Mouse (Mus musculus) urinary bladder, postnatal 25 days (tissue): ENCODE results near the gene Mrps36.
A peak's percentile ranks its signal among the peaks of the same experiment; 100 is the strongest.
"Not testable (repeated sequence)": the region's sequence is repeated elsewhere in the genome, so short reads cannot be mapped to it uniquely, and the experiment has no call there.

Experiments
- DNase-seq: peaks from one replicate; pipeline ENCODE4 v3.0.0; 2022; ENCODE audit warnings: low spot score

The Mrps36 gene

DNA sequence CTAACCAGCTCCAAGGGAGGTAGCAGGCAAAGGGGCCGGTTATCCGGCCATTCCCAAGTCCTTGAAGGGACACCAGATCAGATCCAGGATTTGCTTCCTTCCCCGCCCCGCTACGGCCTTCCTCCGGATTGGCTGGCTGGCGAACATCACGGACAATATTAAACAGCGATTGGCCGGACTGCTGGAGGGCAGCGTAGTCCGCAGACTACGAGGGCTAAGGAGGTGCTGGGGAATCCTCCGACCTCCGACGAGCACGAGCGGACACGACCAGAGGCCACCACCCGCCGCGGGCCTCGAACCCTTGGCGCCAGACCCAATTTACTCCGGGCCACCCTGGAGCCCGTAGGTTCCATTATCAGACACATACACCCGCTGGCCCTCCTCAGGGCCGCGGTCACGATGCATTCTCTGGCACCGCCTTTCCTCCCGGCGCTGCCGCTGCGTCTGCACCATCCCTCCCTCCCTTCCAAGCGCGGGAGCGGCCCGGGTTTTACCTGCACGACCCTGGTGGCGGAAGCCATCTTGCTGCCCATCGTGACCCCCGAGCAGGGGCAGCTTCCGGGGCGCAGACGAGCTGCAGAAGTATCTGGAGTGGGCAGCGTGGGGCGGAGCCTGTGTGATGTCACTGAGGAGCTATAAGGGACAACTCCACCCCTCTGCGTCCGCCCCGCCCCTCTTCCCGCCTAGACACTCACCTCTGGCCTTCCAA lies at the start of gene Mrps36:
Gene Mrps36 (minus strand): TSS at position 624 of the 709 bp plus-strand sequence.
- peak; percentile 89 for DNase-seq

DNA sequence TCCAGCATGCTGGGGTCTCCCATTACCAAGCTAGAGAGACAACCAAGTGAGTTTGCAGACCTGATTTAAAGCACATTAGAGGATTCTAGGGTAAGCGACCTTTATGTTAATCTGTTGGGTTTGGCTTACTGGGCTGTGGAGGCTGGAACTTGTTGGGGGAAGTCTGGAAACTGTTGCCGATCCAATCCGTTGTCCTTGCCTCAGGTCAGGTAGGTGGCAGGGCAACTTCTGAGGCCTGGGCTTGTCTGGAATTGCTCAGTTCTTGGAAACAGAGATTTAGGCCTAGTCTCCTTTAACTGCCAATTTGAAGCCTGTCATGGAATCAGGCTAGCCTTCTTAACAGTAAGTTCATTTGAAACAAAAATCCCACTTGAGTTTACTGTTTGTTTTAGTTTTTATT lies 44.6 kb upstream of the Mrps36 start:
- DNase-seq = no peak

DNA sequence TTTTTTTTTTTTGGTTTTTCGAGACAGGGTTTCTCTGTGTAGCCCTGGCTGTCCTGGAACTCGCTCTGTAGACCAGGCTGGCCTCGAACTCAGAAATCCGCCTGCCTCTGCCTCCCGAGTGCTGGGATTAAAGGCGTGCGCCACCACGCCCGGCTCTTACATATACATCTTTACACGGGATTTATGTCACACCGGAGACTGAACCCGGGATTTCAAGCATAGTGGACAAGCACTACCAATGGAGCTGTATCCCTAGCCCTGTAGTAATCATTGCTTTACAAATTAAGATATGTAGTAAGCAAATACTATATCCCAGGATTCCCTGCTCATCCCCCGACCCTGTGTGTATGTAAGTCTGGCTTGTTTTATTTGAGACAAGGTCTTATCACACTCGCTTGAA lies 43.6 kb upstream of the Mrps36 start:
- not testable (repeated sequence) for DNase-seq

DNA sequence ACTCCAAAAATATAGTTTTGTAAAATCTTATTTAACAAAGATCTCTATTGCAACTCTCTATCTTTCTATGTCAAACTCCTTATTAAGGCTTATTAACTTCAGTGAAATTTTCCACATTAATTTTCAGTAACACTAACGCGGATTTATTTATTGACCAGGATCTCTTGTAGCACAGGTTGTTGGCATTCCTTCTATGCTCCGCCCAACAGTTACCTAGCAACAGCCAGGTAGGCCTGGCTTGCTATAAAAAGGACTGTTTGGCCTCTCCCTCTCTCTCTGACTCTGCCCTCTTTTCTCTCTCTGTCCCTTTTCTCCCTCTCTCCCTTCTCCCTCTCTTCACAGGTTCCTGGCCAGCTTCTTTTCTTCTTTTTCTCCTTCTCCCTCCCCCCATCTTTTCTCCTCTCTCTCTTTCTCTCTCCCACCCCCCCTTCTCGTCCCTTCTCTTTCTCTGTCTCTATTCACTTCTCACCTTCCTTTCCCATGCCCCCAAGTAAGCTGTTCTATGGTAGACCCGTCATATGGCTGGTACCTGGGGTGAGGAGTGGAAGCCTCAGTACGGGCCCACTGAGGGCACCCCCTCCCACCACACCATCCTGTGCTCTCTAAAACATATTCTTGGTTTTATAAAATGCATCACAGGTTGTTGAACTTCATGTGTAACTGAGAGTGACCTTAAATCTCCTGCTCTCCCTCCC lies 43.0 kb upstream of the Mrps36 start:
- DNase-seq = no peak

DNA sequence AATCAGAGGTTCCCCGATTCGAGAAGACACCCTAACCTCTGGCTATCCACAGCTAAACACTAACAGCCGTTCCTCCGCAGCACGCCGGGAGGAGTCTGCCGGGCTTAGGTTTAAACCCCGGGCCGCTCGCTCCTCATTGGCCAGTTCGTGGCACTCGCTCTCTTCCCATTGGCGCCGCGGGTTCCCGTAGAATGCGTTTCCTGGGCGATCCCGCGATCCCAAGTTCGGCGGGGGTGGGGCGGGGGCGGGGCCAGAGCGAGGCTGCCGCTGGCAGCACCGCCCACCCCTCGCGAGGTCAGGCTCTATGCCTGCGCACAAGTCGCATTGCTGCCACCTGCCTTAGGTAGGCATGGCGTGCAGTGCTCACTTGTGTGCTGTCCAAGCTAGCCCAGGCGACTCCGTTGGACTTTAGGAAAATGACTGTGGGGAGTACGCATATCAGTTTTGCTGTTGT lies 42.0 kb upstream of the Mrps36 start, which contains the start of gene Ccnb1:
Gene Ccnb1 (minus strand): TSS at position 157 of the 454 bp plus-strand sequence.
- peak; percentile 81 for DNase-seq

DNA sequence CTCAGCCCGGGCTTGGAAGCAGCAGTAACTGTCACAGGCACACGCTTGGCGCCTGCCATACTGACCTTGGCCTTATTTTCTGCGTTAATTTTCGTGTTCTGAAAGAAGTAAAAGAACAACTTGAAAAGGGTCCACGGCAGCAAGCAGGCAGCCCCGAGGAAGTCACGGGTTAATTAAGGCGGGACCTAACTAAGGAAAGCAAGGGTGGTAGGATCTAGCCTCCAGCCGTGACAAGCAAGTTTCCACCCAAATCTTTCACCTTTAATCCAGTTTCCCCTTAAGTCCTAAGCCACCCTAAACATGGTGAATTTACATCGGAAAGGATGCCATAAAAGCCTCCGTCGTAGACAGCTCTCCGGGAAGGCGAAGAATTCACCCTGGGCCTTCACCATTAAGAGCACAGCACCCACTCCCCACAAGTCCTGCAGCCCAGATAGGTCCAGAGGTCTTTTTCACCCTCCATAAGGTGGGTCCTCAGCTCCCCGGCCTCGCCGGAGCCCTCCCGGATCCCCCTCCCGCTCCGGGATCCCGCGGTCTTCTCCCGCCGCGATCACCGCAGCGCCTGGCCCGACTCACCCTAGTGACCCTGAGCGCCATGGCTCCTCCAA lies 41.5 kb upstream of the Mrps36 start:
- DNase-seq = no peak

DNA sequence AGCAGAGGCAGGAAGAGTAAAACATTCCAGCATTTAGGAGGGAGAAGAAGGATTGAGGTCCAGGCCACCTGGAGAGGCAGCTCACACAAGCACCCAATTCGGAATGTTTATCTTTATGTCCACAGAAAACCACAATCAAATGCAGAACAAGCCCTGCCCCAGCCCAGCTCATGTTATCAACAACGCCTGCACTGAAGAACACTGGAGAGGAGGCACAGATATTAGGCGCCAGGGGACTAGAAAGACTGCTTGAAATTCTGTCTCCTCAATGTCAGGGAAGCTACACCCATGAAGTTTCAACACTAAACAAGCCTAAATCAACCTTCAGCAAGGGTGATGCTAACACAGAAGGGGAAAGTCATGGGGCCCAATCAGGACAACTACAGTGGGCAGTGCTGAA lies 33.0 kb upstream of the Mrps36 start:
- no peak for DNase-seq

DNA sequence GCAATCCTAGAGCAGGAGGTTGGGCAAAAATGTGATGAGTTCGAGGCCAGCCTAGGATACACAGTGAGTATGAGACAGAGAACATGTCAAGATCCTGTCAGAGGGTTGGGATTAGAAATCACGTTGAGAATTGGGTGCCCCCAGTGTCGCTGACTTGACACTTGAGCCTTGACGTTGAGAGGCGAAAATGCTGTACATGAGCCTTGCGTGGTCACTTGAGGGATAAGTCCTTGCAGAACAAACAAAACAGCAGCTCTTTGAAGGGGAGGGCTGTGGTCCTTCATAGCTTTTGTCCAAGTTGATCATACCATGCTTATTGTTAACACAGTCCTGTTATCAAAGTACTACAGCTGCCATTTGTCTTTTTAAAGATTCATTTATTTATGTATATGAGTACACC lies 32.3 kb upstream of the Mrps36 start:
- DNase-seq = no peak

DNA sequence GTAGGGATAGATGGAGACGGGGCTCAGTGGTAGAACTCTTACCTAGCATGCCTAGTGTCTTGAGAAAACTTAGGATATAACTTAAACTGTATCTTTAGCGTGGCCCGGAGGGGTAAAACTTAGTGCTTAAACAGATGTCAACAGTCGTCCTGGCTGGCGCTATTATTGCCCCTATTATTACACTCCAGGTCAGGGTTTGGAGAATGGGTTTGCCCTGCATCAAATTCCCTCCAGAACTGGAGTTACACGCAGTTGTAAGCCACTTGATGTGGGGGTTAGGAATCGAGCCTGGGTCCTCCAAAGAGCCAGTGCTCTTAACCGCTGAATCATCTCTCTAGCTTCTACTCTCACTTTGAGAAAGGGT lies 31.6 kb upstream of the Mrps36 start:
- no peak for DNase-seq

DNA sequence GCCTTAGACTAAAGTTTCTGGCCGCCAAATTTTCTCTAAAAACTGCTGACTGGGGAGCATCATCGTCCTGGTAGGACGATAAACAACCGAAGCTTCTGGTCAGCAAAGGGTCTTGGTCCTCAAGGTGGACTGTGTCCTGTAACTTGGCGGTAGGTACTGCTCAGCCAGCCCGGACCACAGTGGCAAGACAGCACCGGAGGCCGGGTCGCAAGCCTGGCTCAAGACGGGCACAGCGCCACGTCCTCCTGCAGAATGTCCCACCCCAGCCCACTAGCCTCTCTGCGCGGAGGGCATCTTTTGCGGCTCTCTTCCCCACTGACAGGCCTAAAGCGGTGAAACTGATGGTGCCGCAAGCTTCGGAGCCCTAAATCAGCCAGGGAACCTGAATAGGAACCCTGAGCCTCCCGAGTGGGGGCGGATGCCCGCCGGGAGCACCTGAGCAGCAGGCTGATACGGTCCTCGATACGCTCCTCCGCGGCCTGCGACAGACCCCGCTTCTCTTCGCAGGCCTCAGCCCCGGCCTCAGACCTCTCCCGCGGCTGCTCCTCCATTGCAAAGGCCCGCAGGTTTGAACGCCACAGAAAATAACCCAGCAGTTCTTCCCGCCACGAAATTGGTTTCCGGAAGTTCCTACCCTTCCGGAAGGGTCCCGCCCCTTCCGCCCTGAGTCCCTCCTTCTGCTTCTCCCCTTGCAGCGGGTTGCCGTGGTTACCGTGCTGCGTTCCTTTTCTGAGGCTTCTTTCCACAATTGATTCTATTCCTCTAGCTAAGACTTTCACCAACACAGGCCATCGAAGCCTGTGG lies 31.0 kb upstream of the Mrps36 start, which contains the start of gene Cenph:
Gene Cenph (minus strand): TSS at position 648 of the 804 bp plus-strand sequence.
- peak; percentile 77 for DNase-seq

DNA sequence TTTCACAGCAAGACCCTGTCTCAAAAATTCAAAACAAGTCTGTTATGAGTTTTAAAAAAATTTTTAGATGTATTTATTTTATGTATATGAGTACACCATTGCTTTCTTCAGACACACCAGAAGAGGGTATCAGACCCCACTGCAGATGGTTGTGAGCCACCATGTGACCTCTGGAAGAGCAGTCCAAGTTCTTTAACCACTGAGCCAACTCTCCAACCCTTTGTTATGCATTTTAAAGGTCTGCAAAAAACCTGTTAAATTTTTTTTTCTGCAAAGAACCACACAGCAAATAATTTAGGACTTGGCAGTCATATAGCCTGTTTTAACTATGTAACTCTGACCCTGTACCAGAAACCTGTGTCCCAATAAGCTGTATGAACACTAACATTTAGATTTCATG lies 30.2 kb upstream of the Mrps36 start:
- no peak for DNase-seq

DNA sequence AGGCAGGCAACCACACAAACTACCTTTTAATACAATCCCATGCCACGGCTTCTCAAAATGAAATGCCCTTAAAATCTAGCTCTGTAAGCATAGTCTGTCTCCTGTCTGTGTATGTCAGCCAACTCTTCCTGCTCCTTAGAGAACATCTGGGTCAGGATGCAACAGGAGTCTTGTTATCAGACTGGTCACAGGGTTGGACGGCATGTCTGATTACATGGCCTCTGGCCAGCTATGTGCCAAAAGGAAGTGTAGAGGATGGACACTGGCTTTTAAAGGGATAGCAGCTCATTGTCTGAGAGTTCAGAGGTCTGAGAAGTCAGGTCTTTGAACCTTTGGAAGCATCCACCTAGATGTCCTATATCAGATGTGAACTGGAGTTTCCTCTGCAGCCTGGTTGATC lies 10.9 kb upstream of the Mrps36 start:
- DNase-seq = no peak

DNA sequence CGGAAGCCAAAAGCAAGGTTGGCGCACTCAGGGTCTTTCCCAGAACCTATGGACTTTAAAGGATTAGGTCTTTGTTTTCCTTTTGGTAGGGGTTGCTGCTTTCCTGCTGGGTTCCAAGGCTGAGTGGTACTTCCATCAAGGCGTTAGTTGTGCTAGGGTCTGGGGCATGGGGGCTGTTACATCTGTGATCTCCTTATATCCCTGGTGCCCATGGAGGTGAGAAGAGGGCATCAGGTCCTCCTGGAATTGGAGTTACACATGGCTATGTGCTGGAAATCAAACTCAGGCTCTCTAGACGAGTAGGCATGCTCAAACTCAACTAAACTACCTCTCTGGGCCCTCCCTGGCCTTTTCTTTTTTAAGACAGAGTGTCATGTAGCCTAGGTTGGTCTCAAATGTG lies 9.7 kb upstream of the Mrps36 start:
- DNase-seq = no peak

DNA sequence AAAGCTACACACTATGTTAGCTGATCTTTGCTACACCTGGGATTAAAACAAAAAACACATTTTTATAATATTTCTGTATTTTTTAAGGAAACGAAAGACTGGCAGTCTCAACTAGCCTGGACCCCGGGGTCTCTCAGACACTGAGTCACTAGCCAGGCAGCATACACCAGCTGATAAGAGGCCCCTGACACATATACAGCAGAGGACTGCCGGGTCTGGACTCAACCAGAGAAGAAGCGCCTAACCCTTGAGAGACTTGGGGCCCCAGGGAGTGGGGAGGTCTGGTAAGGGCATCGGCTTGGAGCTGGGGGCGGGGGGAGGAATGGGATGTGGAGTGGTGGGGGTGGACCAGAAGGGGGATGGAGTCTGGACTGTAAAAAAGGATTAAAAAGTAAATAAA lies 8.6 kb upstream of the Mrps36 start:
- DNase-seq = no peak

DNA sequence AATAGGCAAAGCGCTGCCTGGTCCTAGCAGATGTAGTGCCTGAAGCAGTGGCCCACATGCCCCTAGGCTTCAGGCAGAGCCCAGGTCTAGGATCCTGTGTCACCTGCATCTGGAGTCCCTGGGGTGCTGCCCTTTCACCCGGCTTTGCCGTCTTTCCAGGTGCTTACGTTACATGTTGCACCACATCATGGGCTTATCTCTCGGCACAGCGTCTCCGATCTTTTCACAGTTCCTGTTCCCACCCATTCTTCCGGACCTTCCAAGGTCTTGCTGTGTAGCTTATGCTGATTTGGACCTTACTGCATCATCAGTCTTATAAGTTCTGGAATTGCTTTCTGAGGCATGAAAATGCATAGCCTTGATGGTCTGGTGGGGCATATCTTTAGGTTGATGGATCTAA lies 8.1 kb upstream of the Mrps36 start:
- no peak for DNase-seq

DNA sequence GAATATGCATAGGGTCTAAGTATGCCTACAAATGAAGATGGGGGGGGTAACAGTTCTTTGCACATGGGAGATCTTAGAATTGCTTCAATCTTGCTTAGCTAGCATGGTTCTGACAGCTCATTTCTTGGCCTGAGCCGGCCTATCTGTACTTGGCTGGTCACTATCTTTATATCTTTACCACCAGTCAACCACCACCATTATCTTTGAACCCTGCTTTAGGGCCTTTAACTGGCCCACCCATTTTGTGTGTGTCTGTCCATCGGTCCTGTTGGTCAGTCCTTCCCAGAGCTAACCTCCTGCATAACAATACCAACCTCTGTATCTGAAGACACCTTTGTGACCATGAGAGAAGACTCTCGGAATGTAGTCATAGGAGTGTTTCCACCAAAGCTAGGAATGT lies 6.9 kb upstream of the Mrps36 start:
- no peak for DNase-seq

DNA sequence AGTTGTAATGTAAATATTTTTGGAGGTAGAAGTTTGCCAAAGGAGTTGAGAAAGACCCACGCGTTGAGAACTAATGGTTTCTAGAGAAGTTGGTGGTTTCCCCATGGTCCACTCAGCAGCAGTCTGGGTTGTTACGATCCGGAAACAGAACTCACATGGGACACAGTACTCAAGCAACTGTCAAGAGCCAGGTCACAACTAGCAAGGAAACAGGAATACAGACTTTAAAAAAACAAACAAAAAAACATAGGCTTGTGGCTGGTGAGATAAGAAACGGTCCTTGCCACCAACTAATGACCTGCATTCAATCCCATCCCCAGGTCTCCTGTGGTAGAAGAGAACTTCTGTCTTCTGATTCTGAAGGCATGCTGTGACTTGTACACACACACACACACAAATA lies 6.3 kb upstream of the Mrps36 start:
- no peak for DNase-seq

DNA sequence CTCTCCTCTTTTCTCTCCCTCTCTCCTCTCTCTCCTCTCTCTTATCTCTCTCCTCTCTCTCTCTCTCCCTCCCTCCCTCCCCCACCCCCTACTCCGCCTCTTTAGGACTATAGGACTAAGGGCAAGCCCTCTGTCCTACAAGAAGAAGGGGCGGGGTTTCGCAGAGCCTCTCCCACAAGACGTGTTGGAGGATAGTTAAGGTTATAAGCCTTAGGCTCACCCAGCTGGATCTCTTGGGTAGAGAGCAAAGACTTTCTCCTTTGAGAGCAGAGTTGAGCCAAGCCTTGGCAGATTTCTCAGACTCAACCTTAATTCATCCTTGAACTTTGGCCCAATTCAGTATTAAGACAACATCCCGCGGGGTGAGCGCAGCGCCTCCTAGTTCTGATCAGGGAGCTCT lies 4.2 kb upstream of the Mrps36 start:
- no peak for DNase-seq

DNA sequence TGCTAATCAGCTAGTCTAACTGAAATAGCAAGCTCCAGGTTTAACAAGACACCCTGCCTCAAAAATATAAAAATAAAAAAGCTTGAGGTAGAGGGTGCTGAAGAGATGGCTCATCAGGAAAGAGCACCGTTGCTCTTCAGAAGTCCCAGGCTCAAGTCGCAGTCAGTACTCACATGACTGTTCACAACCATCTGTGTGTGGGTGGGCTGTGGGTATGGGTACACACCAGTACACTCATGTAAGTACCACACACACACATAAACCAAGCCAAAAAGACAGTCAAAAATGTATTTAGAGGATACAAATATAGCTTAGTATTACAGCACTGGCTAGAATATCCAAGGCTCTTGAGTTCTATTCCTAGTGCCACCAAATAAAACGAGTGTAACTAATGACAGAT lies 1.6 kb upstream of the Mrps36 start:
- DNase-seq = no peak

DNA sequence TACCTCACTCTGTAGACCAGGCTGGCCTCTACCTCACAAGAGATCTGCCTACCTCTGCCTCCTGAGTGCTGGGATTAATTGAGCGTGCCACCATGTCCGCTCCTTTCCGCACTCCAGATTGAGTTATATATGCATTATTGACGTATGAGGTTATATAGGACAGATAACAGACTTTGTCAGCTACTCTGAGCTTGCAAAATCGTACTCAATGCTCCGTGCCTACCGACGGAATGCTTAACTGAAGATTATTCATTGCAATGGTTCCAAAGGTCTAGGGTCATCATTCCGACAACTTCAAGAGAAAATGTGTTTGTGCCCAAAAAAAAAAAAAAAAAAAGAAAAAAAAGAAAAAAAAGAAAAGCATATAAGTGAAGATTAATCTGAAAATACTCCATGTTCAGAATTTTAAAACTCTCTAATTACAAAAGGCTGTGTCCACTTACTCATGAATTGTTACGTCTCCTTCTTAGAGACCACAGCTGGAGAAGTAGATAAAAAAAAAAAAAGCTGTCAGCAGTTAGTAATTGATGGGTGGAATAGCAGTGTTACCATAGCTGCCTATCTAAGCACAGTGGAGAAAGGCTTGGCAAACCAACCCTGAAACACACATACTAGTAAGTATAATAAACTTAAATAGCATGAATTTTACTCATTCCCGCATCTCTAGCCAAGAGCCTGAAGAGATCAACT lies 968 bp downstream of the Mrps36 start:
- no peak for DNase-seq

DNA sequence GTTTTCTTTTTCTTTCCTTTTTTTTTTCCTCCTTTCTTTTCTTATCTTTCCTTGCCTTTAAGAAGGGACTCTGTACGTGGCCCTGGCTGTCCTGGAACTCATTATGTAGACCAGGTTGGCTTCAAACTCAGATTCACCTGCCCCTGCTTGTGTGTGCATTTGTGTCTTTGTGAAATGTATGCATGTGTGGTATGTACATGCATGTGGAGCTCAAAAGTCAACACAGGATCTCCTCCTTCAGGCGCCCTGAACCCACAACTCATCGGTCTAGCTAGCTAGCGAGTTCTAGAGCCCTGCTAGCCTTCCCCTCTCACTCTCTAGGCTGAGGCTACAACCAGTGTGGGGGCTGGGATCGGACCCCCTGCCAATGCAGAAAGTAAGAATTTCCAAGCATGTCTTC lies 1.6 kb downstream of the Mrps36 start:
- no peak for DNase-seq

DNA sequence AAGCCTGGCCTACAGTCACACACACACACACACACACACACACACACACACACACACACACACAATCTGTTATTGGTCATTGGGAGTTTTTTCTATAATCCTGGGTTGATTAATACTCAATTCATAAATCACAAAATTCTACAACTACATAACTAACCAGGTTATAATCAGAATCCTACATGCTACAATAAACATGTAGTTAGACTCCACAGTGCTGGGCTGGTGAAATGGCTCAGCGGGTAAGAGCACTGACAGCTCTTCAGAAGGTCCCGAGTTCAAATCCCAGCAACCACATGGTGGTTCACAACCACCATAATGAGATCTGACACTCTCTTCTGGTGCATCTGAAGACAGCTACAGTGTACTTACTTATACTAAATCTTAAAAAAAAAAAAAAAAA lies 11.7 kb downstream of the Mrps36 start:
- no peak for DNase-seq
